Mouse (Mus musculus) lung, adult 10 weeks (tissue): ENCODE data around the gene Tmem269. TPM values are rescaled to one million over a fixed set of nuclear protein-coding genes. Genes with fewer than 3 reads are reported as not detected.

Source experiments
- polyA plus RNA-seq: library from polyadenylated mRNA; stranded (reverse); fragments of 350-450 nt; fragmentation: Illumina TruSeq; extraction: RNeasy Lipid Tissue Mini Kit (QIAGEN cat#74804); gene quantifications from one replicate; pipeline ENCODE4 v1.2.3, GENCODE M21; 2014; ENCODE audit warnings: low read depth, low replicate concordance; ENCODE audit not compliant: insufficient read depth

Gene Tmem269
- 0.32 TPM for polyA plus RNA-seq

DNA sequence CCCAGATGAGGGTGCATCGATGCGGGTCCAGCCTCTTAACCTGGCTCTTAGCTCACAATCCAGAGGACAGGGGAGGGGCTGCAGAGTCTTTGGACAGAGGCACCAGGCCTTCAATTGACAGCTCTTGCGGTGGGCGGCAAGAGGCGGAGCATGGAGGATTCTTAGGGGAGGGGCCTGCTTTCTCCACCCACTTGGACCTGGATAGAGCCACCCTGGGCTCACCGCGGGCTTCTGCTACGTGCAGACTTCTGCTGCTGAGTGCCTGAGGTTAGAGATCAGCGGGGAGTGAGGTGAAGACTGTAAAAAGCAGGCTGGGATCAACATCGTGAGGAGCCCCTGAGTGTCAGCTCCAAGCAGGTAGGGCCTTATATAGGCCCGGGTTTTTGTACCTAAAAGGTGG is at the start of gene Tmem269:
Gene Tmem269, minus strand, starts transcription at position 49 of the 400 bp plus-strand sequence.

DNA sequence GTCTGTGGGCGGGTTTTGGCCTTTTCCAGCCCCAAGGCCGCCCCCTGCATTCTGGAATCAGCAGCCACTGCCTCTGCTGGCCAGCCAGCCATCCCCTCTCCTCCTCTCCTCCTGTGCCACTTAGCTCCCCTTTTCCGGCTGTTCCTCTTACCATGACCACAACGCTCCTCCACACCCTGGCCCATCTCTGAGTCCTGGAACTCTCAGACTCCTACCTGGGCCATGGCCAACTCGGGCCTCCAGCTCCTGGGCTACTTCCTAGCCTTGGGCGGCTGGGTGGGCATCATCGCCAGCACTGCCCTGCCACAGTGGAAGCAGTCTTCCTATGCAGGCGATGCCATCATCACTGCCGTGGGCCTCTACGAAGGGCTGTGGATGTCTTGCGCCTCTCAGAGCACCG is 37.3 kb upstream of the Tmem269 start, which contains the start of gene Cldn19:
Gene Cldn19, plus strand, starts transcription at position 64 of the 400 bp plus-strand sequence.

DNA sequence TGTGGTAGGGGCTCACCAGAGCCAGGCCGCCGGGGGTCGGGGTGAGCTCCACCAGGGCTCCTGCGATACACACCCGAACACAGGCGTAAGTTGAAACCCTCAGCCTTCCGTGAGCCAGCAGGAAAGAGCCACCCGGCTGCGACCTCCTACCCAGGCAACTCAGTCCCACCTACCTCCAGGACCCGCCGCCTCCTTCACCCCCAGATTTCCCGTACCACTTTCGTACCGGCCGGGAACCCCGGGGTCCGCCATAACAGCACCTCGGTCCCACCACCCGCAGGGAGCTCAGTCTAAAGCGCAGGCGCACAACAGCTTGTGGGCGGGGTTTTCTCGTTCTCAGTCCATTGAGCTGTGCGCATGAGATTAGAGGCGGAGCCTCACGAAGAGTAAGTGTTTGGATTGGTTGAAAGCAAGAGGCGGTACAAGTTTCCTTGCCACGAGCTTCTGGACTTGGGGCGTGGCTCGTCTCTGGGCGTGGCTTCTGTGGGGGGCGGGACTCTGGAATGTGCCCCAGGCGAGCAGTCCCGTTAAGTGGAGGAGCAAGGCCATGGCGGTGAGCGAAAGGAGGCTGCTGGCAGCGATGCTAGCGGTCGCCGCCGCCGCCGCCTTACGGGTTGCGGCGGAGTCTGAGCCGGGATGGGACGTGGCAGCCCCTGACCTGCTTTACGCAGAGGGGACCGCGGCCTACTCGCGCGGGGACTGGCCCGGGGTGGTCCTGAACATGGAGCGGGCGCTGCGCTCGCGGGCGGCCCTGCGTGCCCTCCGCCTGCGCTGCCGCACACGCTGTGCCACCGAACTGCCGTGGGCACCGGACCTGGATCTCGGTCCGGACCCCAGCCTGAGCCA is 14.6 kb upstream of the Tmem269 start, which contains the start of the genes AU022252 and P3h1:
Gene AU022252, minus strand, starts transcription at position 303 of the 846 bp plus-strand sequence.
Gene P3h1, plus strand, starts transcription at position 506 of the 846 bp plus-strand sequence.

DNA sequence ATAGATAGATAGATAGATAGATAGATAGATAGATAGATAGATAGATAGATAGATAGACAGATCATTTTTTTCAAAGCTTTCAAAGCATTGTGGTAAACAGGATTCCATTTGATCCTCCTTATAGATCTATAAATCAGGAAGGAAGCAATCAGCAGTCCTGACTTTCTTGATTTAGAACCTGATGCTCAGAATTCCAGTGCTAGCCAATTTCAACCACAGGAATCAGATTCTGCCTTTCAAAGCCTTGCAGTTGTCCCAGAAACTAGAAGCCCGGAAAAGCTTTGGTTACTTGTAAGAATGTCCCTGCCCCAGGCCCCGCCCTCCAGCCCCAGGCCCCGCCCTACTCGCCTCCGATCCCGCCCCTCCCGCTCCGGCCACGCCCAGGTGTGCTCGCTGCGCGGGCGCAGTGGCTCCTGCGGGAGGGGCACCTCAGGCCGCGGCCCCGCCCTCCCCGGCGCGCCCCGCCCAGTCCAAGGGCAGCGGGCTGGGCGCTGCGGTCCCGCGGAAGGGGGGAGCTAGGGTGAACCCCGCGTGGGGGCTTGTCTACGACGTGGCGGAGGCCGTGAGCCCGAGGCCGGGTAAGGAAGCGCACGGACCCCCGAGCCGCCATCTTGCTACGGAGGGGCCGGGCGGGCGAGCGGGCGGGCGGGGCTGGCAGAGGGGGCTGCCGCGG is 23.0 kb downstream of the Tmem269 start, which contains the start of gene Svbp:
Gene Svbp, plus strand, starts transcription at position 398 of the 673 bp plus-strand sequence.

DNA sequence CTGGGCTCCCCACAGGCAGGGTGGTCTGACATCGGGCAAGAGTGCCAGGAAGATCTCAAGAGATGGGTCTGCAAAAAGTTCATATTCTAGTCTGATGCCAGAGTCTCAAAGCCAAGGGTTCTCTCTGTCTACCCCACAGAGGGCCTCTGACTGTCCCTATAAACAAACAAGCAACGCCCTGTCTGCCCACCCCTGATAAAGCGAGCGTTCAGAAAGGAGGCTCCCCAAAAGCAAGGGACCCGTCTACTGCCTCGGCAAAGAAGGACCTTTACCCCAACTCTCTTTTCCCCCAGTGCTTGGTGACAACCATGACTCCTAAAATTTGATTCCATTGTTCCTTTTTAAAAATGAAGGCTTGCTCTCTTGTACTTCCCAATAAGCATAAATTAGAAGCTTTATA is 28.2 kb downstream of the Tmem269 start, which contains the start of gene Ermap:
Gene Ermap, minus strand, starts transcription at position 148 of the 400 bp plus-strand sequence.

DNA sequence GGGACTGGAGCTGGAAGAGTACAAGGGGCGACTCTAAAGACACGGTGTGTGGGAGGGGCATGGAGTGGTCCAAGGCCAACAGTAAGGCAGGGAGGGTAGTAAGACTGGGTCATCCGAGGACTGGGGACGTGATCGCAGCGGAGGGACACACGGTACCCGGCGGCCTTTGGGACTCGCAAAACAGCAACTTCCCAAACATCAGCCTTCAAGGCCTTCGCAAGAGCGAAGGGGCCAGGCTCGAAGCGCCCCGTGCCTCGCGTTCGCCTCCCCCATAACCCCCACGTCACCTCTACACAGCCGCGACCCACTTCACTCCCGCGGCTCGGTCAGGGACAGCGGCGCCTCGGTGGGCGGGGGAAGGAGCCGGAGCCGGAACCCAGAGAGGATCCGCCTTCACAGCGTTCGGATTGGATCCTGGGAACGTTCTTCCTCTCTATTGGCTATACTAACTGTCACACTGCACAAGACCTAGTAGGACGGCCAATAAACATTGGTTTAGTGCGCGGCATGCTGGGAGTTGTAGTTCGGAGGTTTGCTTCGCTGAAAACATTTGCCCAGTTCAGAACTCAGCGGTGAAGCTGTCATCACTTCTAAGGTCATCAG is 44.1 kb downstream of the Tmem269 start, which contains the start of gene Zfp691:
Gene Zfp691, minus strand, starts transcription at position 345 of the 603 bp plus-strand sequence.

Other genes with a start within 250 kb of the Tmem269 start
- gene Slc2a1, start 109.5 kb downstream of the Tmem269 start, polyA plus RNA-seq, result 14.4 TPM
- gene Zfp691, start 44.0 kb downstream of the Tmem269 start, polyA plus RNA-seq, result 3.8 TPM
- gene Ermap, start 28.2 kb downstream of the Tmem269 start, polyA plus RNA-seq, result 0.07 TPM
- 55.4 TPM for gene Svbp, start 22.9 kb downstream of the Tmem269 start, polyA plus RNA-seq
- gene AU022252, start 14.5 kb upstream of the Tmem269 start, polyA plus RNA-seq, result 8.3 TPM
- 10.2 TPM for gene P3h1, start 14.7 kb upstream of the Tmem269 start, polyA plus RNA-seq
- 0.19 TPM for gene Cldn19, start 37.2 kb upstream of the Tmem269 start, polyA plus RNA-seq
- 519 TPM for gene Ybx1, start 76.4 kb upstream of the Tmem269 start, polyA plus RNA-seq
- gene Ppih, start 102.3 kb upstream of the Tmem269 start, polyA plus RNA-seq, result 27.0 TPM
- 6.5 TPM for gene Ccdc30, start 197.3 kb upstream of the Tmem269 start, polyA plus RNA-seq
- gene Ppcs, start 204.2 kb upstream of the Tmem269 start, polyA plus RNA-seq, result 13.9 TPM
- 3.1 TPM for gene Zmynd12, start 204.6 kb upstream of the Tmem269 start, polyA plus RNA-seq